Mouse (Mus musculus) E14TG2a.4 (cell line): ENCODE results near the gene Nxph3.

Experiments
- CTCF ChIP-seq: conservative IDR thresholded peaks from 2 replicates; pipeline ENCODE4 v1.5.1; 2014; ENCODE audit warnings: low read length
- NANOG ChIP-seq: IDR thresholded peaks from 2 replicates; pipeline ENCODE4 v1.6.1; 2014; ENCODE audit warnings: borderline replicate concordance, low read length, mixed read lengths

DNA sequence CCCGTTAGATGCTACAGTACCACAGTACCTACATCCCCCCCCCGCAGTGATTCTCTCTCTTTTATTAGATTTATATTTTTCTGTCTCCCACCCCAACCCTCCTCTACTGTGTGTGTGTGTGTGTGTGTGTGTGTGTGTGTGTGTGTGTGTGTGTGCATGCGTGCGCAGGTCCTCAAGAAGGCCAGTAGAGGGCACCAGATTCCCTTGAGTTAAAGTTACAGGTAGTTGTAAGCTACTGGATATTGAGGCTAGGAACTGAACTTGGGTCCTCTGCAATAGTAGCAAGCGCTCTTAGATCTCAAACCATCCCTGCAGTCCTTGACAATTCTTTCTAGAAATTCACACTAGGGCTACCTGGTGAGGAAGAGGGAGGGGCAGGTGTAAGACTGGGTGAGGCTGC lies 49.5 kb upstream of the Nxph3 start:
- TF ChIP-seq CTCF (peak; percentile 36), NANOG (no peak)
